Mouse (Mus musculus): ENCODE measurements at regions not wholly inside any gene's neighbourhood (a gene's known extent, or its start where the extent isn't known, plus 50 kb on each side); places are given as distances from the start of the nearest gene placed in this dataset.

DNA sequence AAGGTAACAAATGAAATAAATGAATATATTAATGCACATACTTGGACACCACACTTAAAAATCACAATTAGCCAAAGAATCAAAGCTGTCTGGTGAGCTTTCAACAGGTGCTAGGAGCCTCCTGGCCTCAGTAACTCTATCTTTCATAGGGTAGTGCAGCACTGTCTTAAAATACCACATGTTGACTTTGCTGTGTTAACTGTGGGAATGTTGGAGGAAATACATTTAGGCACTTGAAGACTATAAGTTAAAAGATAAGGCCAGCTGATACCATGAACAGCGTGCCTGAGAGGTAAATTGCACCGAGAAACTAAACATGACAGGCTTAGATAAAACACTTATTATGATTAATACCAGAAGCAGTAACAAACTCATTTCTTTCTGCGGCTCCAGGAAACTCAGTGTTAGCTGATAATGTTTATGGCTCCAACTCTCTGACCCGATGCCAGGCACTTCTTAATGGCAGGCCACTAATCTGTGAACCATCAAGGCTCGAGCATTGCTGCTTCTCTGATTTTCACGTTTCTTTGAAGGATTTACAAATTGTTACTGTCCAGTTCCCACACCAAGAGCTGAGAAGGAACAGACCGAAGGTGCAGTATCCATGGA lies 343.8 kb upstream of the Fam241a start:
- DNase-seq (ENCODE audit: extremely low spot score in 1 of 2, low spot score in 1 of 2), result no peak

GRCm38 (mm10) chr3:128230390-128230789 lies 334.3 kb upstream of the Fam241a start:
- no peak for DNase-seq (ENCODE audit: extremely low spot score in 1 of 2, low spot score in 1 of 2)

DNA sequence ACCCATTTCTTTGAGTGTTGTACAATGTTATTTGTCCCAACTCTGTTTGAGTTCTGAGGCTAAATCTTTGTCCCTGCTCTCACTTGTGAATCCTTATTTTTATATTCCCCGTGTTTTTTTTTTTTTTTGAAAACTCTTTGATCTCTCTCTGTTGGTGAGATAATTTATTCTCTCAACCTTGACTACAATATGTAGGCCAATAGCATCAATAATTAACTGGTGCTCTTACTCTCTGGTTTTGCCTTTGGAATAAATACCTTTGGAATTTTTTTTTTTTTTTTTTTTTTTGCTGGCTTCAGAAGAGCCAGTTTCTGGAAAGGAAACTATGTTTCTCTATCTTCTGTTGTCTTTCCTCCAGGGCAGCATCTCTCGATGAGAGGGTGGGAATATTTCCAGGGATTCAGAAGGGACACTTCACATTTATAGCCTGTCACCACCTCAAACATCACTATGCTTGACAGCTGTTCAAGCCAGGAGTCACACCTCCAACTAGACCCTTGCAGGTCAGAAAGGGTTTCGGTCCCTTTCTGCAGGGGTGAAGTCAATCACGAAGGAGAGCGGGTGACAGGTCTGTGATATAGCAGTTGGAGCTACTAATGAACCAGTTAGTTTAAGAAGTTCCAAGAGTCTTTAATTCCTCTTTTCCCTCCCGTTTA lies 330.9 kb upstream of the Fam241a start:
- no peak for DNase-seq (ENCODE audit: extremely low spot score in 1 of 2, low spot score in 1 of 2)

DNA sequence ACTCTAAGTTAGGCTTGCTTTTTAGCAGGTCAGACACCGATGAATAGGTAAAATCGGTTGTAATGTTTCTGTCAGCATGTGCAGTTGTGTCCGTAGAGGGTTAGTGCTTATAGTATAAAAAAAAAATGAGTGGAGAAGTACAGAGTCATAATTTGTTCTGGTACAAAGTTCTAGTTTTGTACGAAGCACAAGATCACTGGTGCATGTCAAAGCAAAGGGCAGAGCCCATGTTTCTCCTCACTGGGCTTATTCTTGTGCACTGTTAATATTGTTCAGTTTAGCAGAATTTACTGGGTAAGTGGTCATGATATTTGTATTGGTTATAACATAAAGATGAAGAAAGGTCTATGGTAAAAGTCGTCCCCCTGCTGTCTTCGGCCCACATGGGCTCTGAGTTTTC lies 330.4 kb upstream of the Fam241a start:
- DNase-seq (ENCODE audit: extremely low spot score in 1 of 2, low spot score in 1 of 2), result no peak

GRCm38 (mm10) chr3:128222344-128222743 lies 326.2 kb upstream of the Fam241a start:
- DNase-seq (ENCODE audit: extremely low spot score in 1 of 2, low spot score in 1 of 2), result no peak

DNA sequence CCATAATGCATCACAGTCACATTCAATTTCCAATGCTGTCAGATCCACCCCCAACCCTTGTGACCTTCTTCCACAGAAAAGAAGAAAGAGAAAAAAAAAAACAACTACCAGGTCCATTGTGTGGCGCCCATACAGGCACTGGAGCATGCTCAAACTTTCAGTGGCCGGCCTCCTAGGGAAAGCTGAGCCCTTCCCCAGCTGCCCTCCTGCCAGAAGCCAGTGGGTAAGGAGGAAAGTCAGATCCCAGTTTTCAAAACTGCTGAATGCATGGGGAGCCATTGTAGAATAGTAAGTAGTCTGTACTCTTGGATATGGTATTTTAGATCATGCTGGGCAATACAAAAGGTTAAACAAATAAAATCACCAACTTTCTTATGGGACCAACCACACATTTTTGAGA lies 325.5 kb upstream of the Fam241a start:
- no peak for DNase-seq (ENCODE audit: extremely low spot score in 1 of 2, low spot score in 1 of 2)

- no peak for DNase-seq (ENCODE audit: extremely low spot score in 1 of 2, low spot score in 1 of 2)
These were observed 324.8 kb upstream of the Fam241a start for GRCm38 (mm10) chr3:128220776-128221550.

DNA sequence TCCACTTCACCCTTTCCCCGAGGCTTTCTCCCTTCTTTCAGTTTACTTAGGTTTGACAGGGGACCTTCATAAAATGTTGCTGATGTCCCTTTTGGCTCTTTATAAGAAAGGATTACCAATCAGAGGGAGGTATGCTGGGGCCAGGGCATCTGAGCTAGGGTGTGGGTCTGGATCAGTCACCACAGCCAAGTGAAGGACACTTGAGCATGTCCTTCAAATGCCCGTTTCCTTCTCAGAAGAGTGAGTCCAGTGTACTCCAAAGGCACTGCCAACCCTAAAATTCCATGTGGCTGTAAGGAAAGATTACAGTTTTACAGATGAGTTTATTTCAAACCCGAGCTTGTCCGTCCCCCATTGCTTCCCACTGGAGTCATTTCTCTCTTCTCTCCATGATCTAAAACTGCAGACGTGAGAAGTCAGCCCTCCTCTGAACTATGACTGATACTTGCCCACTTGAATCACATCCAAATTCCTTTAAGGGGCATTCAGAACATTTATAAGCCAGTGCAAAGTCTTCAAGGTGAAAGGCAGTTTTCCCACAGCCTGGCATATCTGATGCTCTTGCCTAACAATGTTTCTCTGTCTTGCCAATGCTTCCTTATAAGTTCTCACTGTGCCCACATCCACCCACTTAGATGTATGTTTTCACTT lies 321.8 kb upstream of the Fam241a start:
- DNase-seq (ENCODE audit: extremely low spot score in 1 of 2, low spot score in 1 of 2), result no peak

GRCm38 (mm10) chr3:128212256-128212655 lies 316.1 kb upstream of the Fam241a start:
- no peak for DNase-seq (ENCODE audit: extremely low spot score in 1 of 2, low spot score in 1 of 2)

GRCm38 (mm10) chr3:128210591-128210990 lies 314.5 kb upstream of the Fam241a start:
- no peak for DNase-seq (ENCODE audit: extremely low spot score in 1 of 2, low spot score in 1 of 2)

GRCm38 (mm10) chr3:128206948-128207347 lies 310.8 kb upstream of the Fam241a start:
- DNase-seq (ENCODE audit: extremely low spot score in 1 of 2, low spot score in 1 of 2), result no peak

- DNase-seq (ENCODE audit: extremely low spot score in 1 of 2, low spot score in 1 of 2), result no peak
These were observed 310.4 kb upstream of the Fam241a start for GRCm38 (mm10) chr3:128206483-128206882.

DNA sequence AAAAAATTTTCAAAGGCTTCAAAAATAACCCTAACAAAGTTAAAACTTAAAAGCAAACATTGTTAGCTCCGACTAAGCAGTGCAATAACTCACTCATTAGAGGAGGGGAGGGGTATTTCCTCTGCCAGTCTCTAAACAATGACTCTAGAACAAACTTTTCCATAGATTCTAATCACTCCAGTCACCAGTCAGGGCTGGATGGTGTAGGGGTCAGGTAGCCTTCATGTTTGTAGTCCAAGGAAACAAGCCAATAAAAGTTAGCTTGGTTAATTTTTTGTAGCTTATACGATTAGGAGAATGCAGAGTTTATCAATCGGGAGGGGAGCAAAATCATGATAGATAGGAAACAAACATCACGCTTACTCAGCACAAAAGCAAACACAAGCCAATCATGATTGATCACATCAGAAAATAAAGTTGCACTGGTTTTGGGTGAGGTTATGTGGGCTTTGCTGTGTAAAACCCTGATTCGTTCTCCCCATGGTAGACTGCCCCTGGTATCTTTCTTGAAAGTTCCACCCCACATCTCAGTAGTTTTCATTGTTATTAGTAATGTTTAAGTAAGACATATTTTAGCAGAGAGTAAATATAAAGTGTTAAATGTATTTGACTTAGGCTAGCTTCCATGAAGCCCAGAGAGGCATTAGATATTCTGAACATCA lies 304.6 kb upstream of the Fam241a start:
- DNase-seq (ENCODE audit: extremely low spot score in 1 of 2, low spot score in 1 of 2), result no peak

GRCm38 (mm10) chr3:128199466-128199865 lies 303.3 kb upstream of the Fam241a start:
- no peak for DNase-seq (ENCODE audit: extremely low spot score in 1 of 2, low spot score in 1 of 2)

- DNase-seq (ENCODE audit: extremely low spot score in 1 of 2, low spot score in 1 of 2), result no peak
These were observed 296.1 kb upstream of the Fam241a start for GRCm38 (mm10) chr3:128192046-128192800.

DNA sequence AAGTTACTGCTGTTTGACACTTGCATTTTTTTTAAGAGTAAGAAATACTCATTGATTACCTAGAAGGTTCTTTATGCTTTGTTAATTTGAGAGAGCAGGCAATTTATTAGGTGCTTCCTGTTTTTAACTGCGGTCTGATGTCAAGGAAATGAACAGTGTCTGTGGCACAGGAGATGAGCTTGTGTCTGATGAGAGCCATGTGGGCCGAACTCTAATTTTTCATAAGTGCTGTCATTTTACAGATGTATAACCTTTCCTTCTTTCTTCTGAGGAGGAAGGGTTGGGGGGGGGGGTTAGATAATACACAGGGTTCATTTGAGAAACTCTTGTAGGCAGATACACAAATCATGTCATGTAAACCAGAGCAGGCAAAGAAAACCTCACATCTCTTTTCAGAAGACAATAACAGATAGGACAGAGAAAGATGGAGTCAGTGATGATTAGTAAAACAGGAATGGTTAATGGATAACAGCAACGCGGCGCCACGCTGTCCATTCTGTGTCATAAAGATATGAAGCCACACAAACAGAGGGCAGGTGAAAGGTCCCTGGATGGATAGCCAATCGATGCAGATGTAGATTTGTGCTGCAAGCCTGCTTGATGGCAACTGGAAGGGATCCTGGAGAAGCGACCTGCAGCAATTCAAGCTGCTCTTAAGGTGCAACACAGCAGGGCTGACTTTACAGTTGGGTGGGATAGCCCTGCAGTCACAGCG lies 291.4 kb upstream of the Fam241a start:
- no peak for DNase-seq (ENCODE audit: extremely low spot score in 1 of 2, low spot score in 1 of 2)

DNA sequence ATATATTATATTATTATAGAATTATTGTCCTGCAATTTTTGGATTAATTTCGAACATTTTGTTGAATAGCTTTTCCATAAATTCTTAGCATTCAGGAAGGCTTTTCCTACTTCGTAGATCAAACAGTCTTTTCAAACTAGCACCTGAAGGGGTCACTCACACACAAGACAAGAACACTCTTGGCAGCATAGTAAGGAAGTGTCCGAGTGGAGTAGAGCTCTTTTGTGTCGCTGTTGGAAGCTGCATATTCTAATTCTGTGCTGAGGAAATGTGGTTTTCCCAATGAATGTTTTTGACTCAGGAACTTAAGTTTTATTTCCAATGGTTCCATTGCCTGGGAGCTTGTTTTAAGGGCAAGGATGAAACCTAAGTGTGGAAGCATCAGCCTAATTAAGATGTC lies 290.2 kb upstream of the Fam241a start:
- DNase-seq (ENCODE audit: extremely low spot score in 1 of 2, low spot score in 1 of 2), result peak in 1 of 2 experiments; percentile 29

DNA sequence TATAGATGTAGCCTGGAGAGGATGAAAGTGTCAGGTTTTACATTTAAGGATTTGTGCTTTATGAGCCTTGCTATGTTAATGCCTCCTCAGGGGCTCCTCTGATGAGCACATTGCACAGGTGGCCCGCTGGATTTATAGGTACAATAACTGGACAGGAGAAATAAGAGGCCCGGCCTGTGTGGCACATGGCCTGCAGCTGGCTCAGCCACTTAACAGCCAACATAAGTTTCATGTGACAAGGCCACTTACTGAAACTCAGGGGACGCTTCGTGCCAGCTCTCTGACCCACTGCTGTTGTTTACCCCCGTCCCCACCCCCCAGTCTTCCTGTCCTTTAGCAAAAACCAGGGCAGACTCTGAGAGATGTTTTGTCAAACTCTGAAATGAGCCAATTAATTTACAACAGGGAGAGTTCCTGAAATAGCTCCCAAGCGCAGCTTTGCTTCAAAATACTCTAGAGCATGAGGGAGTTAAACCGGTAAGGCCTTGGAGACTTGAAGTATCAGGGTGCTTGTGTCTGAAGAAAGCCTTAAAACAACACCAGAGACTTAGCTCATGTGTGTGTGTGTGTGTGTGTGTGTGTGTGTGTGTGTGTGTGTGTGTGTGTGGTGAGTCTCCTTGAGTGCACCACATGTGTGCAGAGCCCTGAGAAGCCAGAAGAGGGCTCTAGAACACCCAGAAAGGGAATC lies 285.2 kb upstream of the Fam241a start:
- no peak for DNase-seq (ENCODE audit: extremely low spot score in 1 of 2, low spot score in 1 of 2)

DNA sequence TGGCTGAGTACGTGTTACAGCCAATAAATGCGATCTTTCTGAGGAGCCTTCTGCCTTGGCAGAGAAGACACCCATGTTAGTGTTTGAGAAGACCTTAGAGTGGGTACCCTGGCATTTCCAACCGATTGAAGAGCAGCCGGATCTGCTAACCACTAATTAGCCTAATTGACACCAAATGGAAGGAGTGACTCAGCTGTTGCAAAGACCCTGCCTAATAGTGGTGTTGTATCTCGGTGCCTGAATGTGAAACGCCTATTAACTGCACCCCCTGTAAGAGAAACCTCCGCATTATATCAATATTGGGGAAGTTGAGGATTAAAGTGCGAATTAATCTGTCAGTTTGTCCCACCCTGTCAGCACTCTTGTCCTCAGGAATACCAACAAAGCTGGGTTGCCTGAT lies 253.1 kb upstream of the Fam241a start:
- DNase-seq (ENCODE audit: extremely low spot score in 1 of 2, low spot score in 1 of 2), result no peak

All from frontal cortex, adult 2 months (tissue).